Mouse (Mus musculus): ENCODE data around the gene Klhl3.

GRCm38 (mm10) chr13:58066081-58066495 is 47.3 kb downstream of the Klhl3 start:
- no peak for TF ChIP-seq CTCF (IDR thresholded peaks at IDR 0.05; ENCODE audit: control insufficient read depth, insufficient read depth, insufficient replicate concordance, low read depth, low read length)
- TF ChIP-seq POLR2A (IDR thresholded peaks at IDR 0.05; ENCODE audit: control insufficient read depth, low read depth, low read length), result no peak
